Mouse (Mus musculus) liver, embryonic 14.5 days (tissue): ENCODE results near the gene Tepp.

Experiments
- CTCF ChIP-seq: IDR thresholded peaks from 2 replicates; pipeline ENCODE4 v1.5.1; 2016; ENCODE audit warnings: antibody characterized with exemption, low read depth, control low read depth
- EP300 ChIP-seq: IDR thresholded peaks from 2 replicates; pipeline ENCODE4 v1.6.1; 2016; ENCODE audit warnings: antibody characterized with exemption, low read depth

GRCm38 (mm10) chr8:95331720-95332436 is 21.5 kb downstream of the Tepp start, which contains the start of the genes Zfp319 and Usb1:
- peak; percentile 61 for TF ChIP-seq CTCF
- TF ChIP-seq EP300, result no peak
